Mouse (Mus musculus) limb, embryonic 10.5 days (tissue): ENCODE data around the gene Rnf150. TPM values are rescaled to one million over a fixed set of nuclear protein-coding genes. Genes with fewer than 3 reads are reported as not detected.

ENCODE experiments used
- DNase-seq: peaks from one replicate; pipeline ENCODE4 v3.0.0-alpha.2; 2017; ENCODE audit warnings: low spot score
- H3K27ac ChIP-seq: fragments of 300-500 bp; sonication (generic); 2 replicates; pipeline ENCODE4 v1.5.1; 2016; ENCODE audit warnings: mild to moderate bottlenecking
- H3K27me3 ChIP-seq: fragments of 300-500 bp; sonication (generic); 2 replicates; pipeline ENCODE4 v1.6.1; 2016; ENCODE audit warnings: low read depth, mild to moderate bottlenecking; ENCODE audit not compliant: poor library complexity, severe bottlenecking
- H3K36me3 ChIP-seq: fragments of 300-500 bp; sonication (generic); 2 replicates; pipeline ENCODE4 v1.6.1; 2016; ENCODE audit warnings: mild to moderate bottlenecking, moderate library complexity
- H3K4me1 ChIP-seq: fragments of 300-500 bp; sonication (generic); 2 replicates; pipeline ENCODE4 v1.6.1; 2016
- H3K4me3 ChIP-seq: fragments of 300-500 bp; sonication (generic); 2 replicates; pipeline ENCODE4 v1.5.1; 2016; ENCODE audit warnings: mild to moderate bottlenecking, moderate library complexity
- H3K9me3 ChIP-seq: fragments of 300-500 bp; sonication (generic); replicated peaks from 2 replicates; pipeline ENCODE4 v1.6.1; 2016; ENCODE audit warnings: mild to moderate bottlenecking
- WGBS: fragments of 180-500 bp; shearing (Covaris S2); methylation state at CpG from one replicate; pipeline ENCODE4 v1.1.7; 2016; 5-methylcytosine and 5-hydroxymethylcytosine counted together
- polyA plus RNA-seq: library from polyadenylated mRNA; unstranded; fragments of >200 nt; fragmentation: Nextera tagmentation; extraction: Ambion mirVana; gene quantifications from 2 replicates; pipeline ENCODE4 v1.2.1, GENCODE M21; 2016

The Rnf150 gene
- polyA plus RNA-seq = 1.3 and 2.1 TPM in 2 replicates

- H3K27me3 ChIP-seq = no peaks in the 10 kb centered on the region
- H3K27ac ChIP-seq = peak within 1 kb of the TSS; percentile 96
- peak; percentile 87 for DNase-seq
- WGBS = under 1% methylated on average over 39 of the region's 39 CpGs
- H3K4me3 ChIP-seq = peak within 1 kb of the TSS; percentile 90
- peaks cover 30% of the 10 kb centered on the region for H3K4me1 ChIP-seq
- H3K9me3 ChIP-seq = no peaks in the 10 kb centered on the region
- no peaks in the 10 kb centered on the region for H3K36me3 ChIP-seq
Measured at GRCm38 (mm10) chr8:82863041-82863744, at the start of gene Rnf150. TSS of gene Rnf150 (plus strand) at chr8:82863356.

- H3K9me3 ChIP-seq = no peaks in the 10 kb centered on the region
- H3K36me3 ChIP-seq = no peaks in the 10 kb centered on the region
- H3K27ac ChIP-seq = no peak overlapping the region
- WGBS = 61% methylated on average over 11 of the region's 11 CpGs
- H3K27me3 ChIP-seq = no peaks in the 10 kb centered on the region
- DNase-seq = no peak
- H3K4me1 ChIP-seq = no peaks in the 10 kb centered on the region
- H3K4me3 ChIP-seq = no peak overlapping the region
Measured at GRCm38 (mm10) chr8:82826135-82827046, 36.8 kb upstream of the Rnf150 start.

- H3K4me1 ChIP-seq = no peaks in the 10 kb centered on the region
- H3K4me3 ChIP-seq = no peak overlapping the region
- DNase-seq = no peak
- H3K9me3 ChIP-seq = no peaks in the 10 kb centered on the region
- H3K27ac ChIP-seq = no peak overlapping the region
- no peaks in the 10 kb centered on the region for H3K27me3 ChIP-seq
- no peaks in the 10 kb centered on the region for H3K36me3 ChIP-seq
- 80% methylated on average over 3 of the region's 3 CpGs for WGBS
Measured at GRCm38 (mm10) chr8:82840415-82840814, 22.7 kb upstream of the Rnf150 start.

GRCm38 (mm10) chr8:82840963-82841362, 22.2 kb upstream of the Rnf150 start:
- no peaks in the 10 kb centered on the region for H3K9me3 ChIP-seq
- no peak overlapping the region for H3K4me3 ChIP-seq
- H3K4me1 ChIP-seq = no peaks in the 10 kb centered on the region
- no peaks in the 10 kb centered on the region for H3K36me3 ChIP-seq
- no peak for DNase-seq
- no peak overlapping the region for H3K27ac ChIP-seq
- H3K27me3 ChIP-seq = no peaks in the 10 kb centered on the region
- WGBS = 57% methylated on average over 1 of the region's 1 CpGs

GRCm38 (mm10) chr8:82841520-82842142, 21.5 kb upstream of the Rnf150 start:
- Histone ChIP-seq H3K9me3 (no peaks in the 10 kb centered on the region), H3K27me3 (no peaks in the 10 kb centered on the region), H3K36me3 (no peaks in the 10 kb centered on the region), H3K27ac (no peak overlapping the region), H3K4me3 (no peak overlapping the region), H3K4me1 (no peaks in the 10 kb centered on the region)
- WGBS = 60% methylated on average over 6 of the region's 6 CpGs
- no peak for DNase-seq

GRCm38 (mm10) chr8:82843697-82844096, 19.5 kb upstream of the Rnf150 start:
- 34% methylated on average over 1 of the region's 1 CpGs for WGBS
- no peak overlapping the region for H3K4me3 ChIP-seq
- no peaks in the 10 kb centered on the region for H3K27me3 ChIP-seq
- no peaks in the 10 kb centered on the region for H3K9me3 ChIP-seq
- no peak overlapping the region for H3K27ac ChIP-seq
- no peak for DNase-seq
- H3K4me1 ChIP-seq = no peaks in the 10 kb centered on the region
- no peaks in the 10 kb centered on the region for H3K36me3 ChIP-seq

- no peak overlapping the region for H3K4me3 ChIP-seq
- H3K36me3 ChIP-seq = no peaks in the 10 kb centered on the region
- 43% methylated on average over 1 of the region's 1 CpGs for WGBS
- H3K27ac ChIP-seq = no peak overlapping the region
- no peak for DNase-seq
- no peaks in the 10 kb centered on the region for H3K4me1 ChIP-seq
- H3K9me3 ChIP-seq = no peaks in the 10 kb centered on the region
- no peaks in the 10 kb centered on the region for H3K27me3 ChIP-seq
Measured at GRCm38 (mm10) chr8:82844413-82844812, 18.7 kb upstream of the Rnf150 start.

- Histone ChIP-seq H3K9me3 (no peaks in the 10 kb centered on the region), H3K4me3 (no peak overlapping the region), H3K27me3 (no peaks in the 10 kb centered on the region), H3K4me1 (no peaks in the 10 kb centered on the region), H3K27ac (no peak overlapping the region), H3K36me3 (no peaks in the 10 kb centered on the region)
- 81% methylated on average over 2 of the region's 2 CpGs for WGBS
- DNase-seq = no peak
Measured at GRCm38 (mm10) chr8:82846098-82846497, 17.1 kb upstream of the Rnf150 start.

GRCm38 (mm10) chr8:82846730-82847129, 16.4 kb upstream of the Rnf150 start:
- Histone ChIP-seq H3K36me3 (no peaks in the 10 kb centered on the region), H3K4me1 (no peaks in the 10 kb centered on the region), H3K9me3 (no peaks in the 10 kb centered on the region), H3K27ac (no peak overlapping the region), H3K4me3 (no peak overlapping the region), H3K27me3 (no peaks in the 10 kb centered on the region)
- WGBS = 85% methylated on average over 4 of the region's 4 CpGs
- no peak for DNase-seq

GRCm38 (mm10) chr8:82858541-82859342, 4.4 kb upstream of the Rnf150 start:
- Histone ChIP-seq H3K27me3 (no peaks in the 10 kb centered on the region), H3K9me3 (no peaks in the 10 kb centered on the region), H3K36me3 (no peaks in the 10 kb centered on the region), H3K4me3 (no peak overlapping the region), H3K4me1 (0 out of 2 replicates have a peak, but pooled peaks cover 6% of the 10 kb centered on the region), H3K27ac (no peak overlapping the region)
- DNase-seq = no peak
- WGBS = 83% methylated on average over 9 of the region's 9 CpGs

- H3K36me3 ChIP-seq = no peaks in the 10 kb centered on the region
- no peak overlapping the region for H3K4me3 ChIP-seq
- no peaks in the 10 kb centered on the region for H3K27me3 ChIP-seq
- H3K4me1 ChIP-seq = peaks cover 8% of the 10 kb centered on the region
- no peak for DNase-seq
- no peak overlapping the region for H3K27ac ChIP-seq
- H3K9me3 ChIP-seq = no peaks in the 10 kb centered on the region
- 80% methylated on average over 2 of the region's 2 CpGs for WGBS
Measured at GRCm38 (mm10) chr8:82859343-82859620, 3.9 kb upstream of the Rnf150 start.

GRCm38 (mm10) chr8:82863745-82864520, 777 bp downstream of the Rnf150 start:
- Histone ChIP-seq H3K27me3 (no peaks in the 10 kb centered on the region), H3K9me3 (no peaks in the 10 kb centered on the region), H3K4me1 (peaks cover 30% of the 10 kb centered on the region), H3K27ac (peak overlapping the region; percentile 96), H3K4me3 (peak overlapping the region; percentile 90), H3K36me3 (no peaks in the 10 kb centered on the region)
- under 1% methylated on average over 80 of the region's 80 CpGs for WGBS
- peak; percentile 78 for DNase-seq
